Mouse (Mus musculus) stomach, postnatal 0 days (tissue): ENCODE measurements at regions not wholly inside any gene's neighbourhood (a gene's known extent, or its start where the extent isn't known, plus 50 kb on each side); places are given as distances from the start of the nearest gene placed in this dataset.

Experiments used
- CTCF ChIP-seq: IDR thresholded peaks from 2 replicates; pipeline ENCODE4 v1.5.1; 2016; ENCODE audit warnings: antibody characterized with exemption, low read depth, mild to moderate bottlenecking, moderate library complexity
- EP300 ChIP-seq: optimal IDR thresholded peaks from 2 replicates; pipeline ENCODE3; 2016; ENCODE audit warnings: antibody characterized with exemption

- no peak for TF ChIP-seq CTCF
- no peak for TF ChIP-seq EP300
Observed at GRCm38 (mm10) chr8:50915259-50915875, 2071.6 kb upstream of the Tenm3 start.
